Mouse (Mus musculus) stomach, embryonic 16.5 days (tissue): ENCODE measurements around the gene Gm38393. TPM values are rescaled to one million over a fixed set of nuclear protein-coding genes. Genes with fewer than 3 reads are reported as not detected.

Source experiments
- polyA plus RNA-seq: library from polyadenylated mRNA; unstranded; fragments of >200 nt; fragmentation: Nextera tagmentation; extraction: Ambion mirVana; gene quantifications from 2 replicates; pipeline ENCODE4 v1.2.1, GENCODE M21; 2015

The Gm38393 gene
- polyA plus RNA-seq, 1 experiment from 2014 or later: 0.17 TPM

Other genes starting within 250 kb of the Gm38393 start
- 32.2 and 34.5 TPM in 2 replicates for gene Snurf, start within 50 bp of the Gm38393 start, polyA plus RNA-seq
- 41.0 and 41.5 TPM in 2 replicates for gene Snrpn, start 135.2 kb upstream of the Gm38393 start, polyA plus RNA-seq